ENCODE assay signal across 22 mouse cellular contexts in the genomic region with DNA sequence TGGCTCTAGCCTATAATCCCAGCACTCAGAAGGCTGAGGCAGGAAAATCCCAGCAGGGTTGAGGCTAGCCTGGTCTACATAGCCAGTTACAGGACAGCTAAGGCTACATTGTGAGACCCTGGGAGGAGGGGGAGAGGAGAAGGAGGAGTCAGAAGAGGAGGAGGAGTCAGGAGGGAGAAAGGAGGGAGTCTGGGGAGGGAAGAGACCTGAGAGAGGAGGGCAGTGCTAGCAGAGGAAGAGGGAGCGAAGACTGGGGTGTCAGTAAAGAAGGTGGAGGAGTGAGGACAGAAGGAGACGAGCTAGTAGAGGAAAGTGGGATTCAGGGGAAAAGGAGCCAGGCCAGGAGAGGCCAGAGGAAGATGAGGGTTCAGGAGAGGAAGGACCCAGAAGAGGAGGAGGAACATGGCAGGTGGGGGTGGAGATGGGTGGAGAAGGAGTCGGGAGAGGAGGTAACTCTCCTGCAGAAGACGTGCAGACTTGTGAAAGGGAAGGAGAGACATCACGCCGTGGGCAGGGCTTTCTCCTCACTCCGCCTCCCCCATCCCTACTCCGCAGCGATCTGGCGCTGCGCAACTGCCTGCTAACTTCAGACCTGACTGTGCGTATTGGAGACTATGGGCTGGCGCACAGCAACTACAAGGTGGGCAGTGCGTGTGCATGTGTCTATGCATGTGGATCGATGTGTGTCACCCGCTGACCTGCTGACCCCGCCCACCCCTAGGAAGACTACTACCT. TPM values are rescaled to one million over a fixed set of nuclear protein-coding genes. Genes with fewer than 3 reads are reported as not detected.
DNase-seq lines count a peak whose midpoint lies in the region; ATAC-seq and TF ChIP-seq lines count a peak whose summit lies in the region.
"Had no signal": no experiment of that assay in that cellular context is flagged by ENCODE, and none has a peak within 500 bp of the region (broad histone marks: within the 10 kb centered on the region; RNA-seq: fewer than 3 reads in every experiment).

No protein-coding gene starts in this region.

- H3K27me3 ChIP-seq in E14TG2a.4 (ENCODE audit: insufficient read depth, low read length): peaks cover 20% of the 10 kb centered on the region
- H3K27me3 ChIP-seq: hindbrain, embryonic 15.5 days; intestine, embryonic 15.5 days had no signal

- DNase-seq in cerebellum, adult 11-12 months: peak; percentile 16
- DNase-seq in cerebellum, adult 8-10 months: no peak
- no peak for DNase-seq in frontal cortex, postnatal 25 days (ENCODE audit: low spot score in 2 of 2)
- peak; percentile 22 for DNase-seq in brain, embryonic 14.5 days (ENCODE audit: low read depth)
- no peak for DNase-seq in kidney, postnatal 14 days
- DNase-seq: adrenal gland, postnatal 10 days; kidney, adult 9 months; kidney, postnatal 25 days; liver, embryonic 13.5 days; lung, adult 2 months; lung, postnatal 14 days; right cerebral cortex, postnatal 25 days; thymus, postnatal 25 days had no signal

- no peak for TF ChIP-seq POLR2A in brain, embryonic 14.5 days (IDR thresholded peaks at IDR 0.05; ENCODE audit: borderline replicate concordance, extremely low read depth, insufficient read depth, insufficient read length, poor library complexity, severe bottlenecking)

- H3K4me1 ChIP-seq in E14TG2a.4 (replicated peaks; ENCODE audit: low read depth, low read length): peaks cover 61% of the 10 kb centered on the region

- no peak for TF ChIP-seq CTCF in E14TG2a.4 (conservative IDR thresholded peaks at IDR 0.05; ENCODE audit: low read length)
- no peak for TF ChIP-seq CTCF in brain, embryonic 14.5 days (IDR thresholded peaks at IDR 0.05; ENCODE audit: borderline replicate concordance, extremely low read depth, insufficient read depth, insufficient read length)

- ATAC-seq in frontal cortex, adult (ENCODE audit: low TSS enrichment): peak; percentile 64; the same call in 1 of the 2 replicates
- ATAC-seq: activated CD4-positive, CD25-positive, alpha-beta regulatory T cell, adult 4 months; intestine, embryonic 15.5 days; midbrain, embryonic 13.5 days had no signal

- H3K36me3 ChIP-seq in E14TG2a.4 (ENCODE audit: insufficient read depth, low read length): peaks cover 32% of the 10 kb centered on the region
- H3K36me3 ChIP-seq: heart, embryonic 15.5 days; intestine, embryonic 15.5 days; liver, embryonic 13.5 days had no signal

- peaks cover 5% of the 10 kb centered on the region; the same call in 1 of the 2 replicates for H3K9me3 ChIP-seq in E14TG2a.4 (ENCODE audit: low read length)
- H3K9me3 ChIP-seq: embryonic facial prominence, embryonic 10.5 days; heart, embryonic 15.5 days; hindbrain, embryonic 15.5 days; intestine, embryonic 15.5 days; liver, embryonic 13.5 days; midbrain, embryonic 13.5 days had no signal

- peak overlapping the region; percentile 45 for H3K4me3 ChIP-seq in E14TG2a.4 (replicated peaks; ENCODE audit: low read length)
- H3K4me3 ChIP-seq: embryonic facial prominence, embryonic 10.5 days; heart, embryonic 15.5 days; hindbrain, embryonic 15.5 days; intestine, embryonic 15.5 days; layer of hippocampus, adult 2 months; liver, embryonic 13.5 days; midbrain, embryonic 13.5 days had no signal

RNA-seq across cellular contexts. Expression of a gene that starts 7.5 kb away (rescaled TPM):
- polyA plus RNA-seq in brain, embryonic 14.5 days (2012; rRNA removed): 2.0 and 2.3 TPM in 2 replicates

RNA-seq across cellular contexts. Expression of a gene that starts 8.4 kb away (rescaled TPM):
- 328 and 336 TPM in 2 replicates for polyA plus RNA-seq in brain, embryonic 14.5 days (2012; rRNA removed)
- polyA plus RNA-seq: activated CD4-positive, CD25-positive, alpha-beta regulatory T cell, adult 4 months; heart, embryonic 15.5 days; liver, embryonic 13.5 days had no signal

RNA-seq across cellular contexts. Expression of a gene that starts 22.5 kb away (rescaled TPM):
- polyA plus RNA-seq in brain, embryonic 14.5 days (2012; rRNA removed): 246 and 277 TPM in 2 replicates

RNA-seq across cellular contexts. Expression of a gene that starts 32.7 kb away (rescaled TPM):
- 1.3 and 1.9 TPM in 2 replicates for polyA plus RNA-seq in brain, embryonic 14.5 days (2012; rRNA removed)
- polyA plus RNA-seq: activated CD4-positive, CD25-positive, alpha-beta regulatory T cell, adult 4 months had no signal

RNA-seq across cellular contexts. Expression of a gene that starts 38.8 kb away (rescaled TPM):
- 23.4 and 25.5 TPM in 2 replicates for polyA plus RNA-seq in brain, embryonic 14.5 days (2012; rRNA removed)

Comparison
In these comparisons a context has a peak if more than half of its experiments do, and no peak if none do; other contexts are left out.
1. DNase-seq: peak in cerebellum, adult 11-12 months (single experiment) and brain, embryonic 14.5 days (single experiment); none in cerebellum, adult 8-10 months (single experiment), frontal cortex, postnatal 25 days (0 of 2) and kidney, postnatal 14 days (single experiment).